Mouse (Mus musculus) heart, embryonic 13.5 days (tissue): ENCODE data around the gene Drd3. TPM values are rescaled to one million over a fixed set of nuclear protein-coding genes. Genes with fewer than 3 reads are reported as not detected.

Source experiments
- ATAC-seq: fragments of 200-750 bp; cut with Nextera tagmentation; 2 replicates; pipeline ENCODE4 v1.8.0; 2017; ENCODE audit warnings: moderate TSS enrichment; ENCODE audit not compliant: insufficient number of reproducible peaks, low FRiP score, low TSS enrichment; ENCODE audit errors: extremely low read depth
- H3K27ac ChIP-seq: fragments of 300-500 bp; sonication (generic); replicated peaks from 2 replicates; pipeline ENCODE4 v1.5.1; 2015; ENCODE audit warnings: moderate library complexity, mild to moderate bottlenecking, inconsistent platforms
- H3K27me3 ChIP-seq: fragments of 300-500 bp; sonication (generic); replicated peaks from 2 replicates; pipeline ENCODE4 v1.6.1; 2015; ENCODE audit warnings: mild to moderate bottlenecking, inconsistent platforms
- H3K36me3 ChIP-seq: fragments of 300-500 bp; sonication (generic); 2 replicates; pipeline ENCODE4 v1.6.1; 2015; ENCODE audit warnings: mild to moderate bottlenecking, inconsistent platforms
- H3K4me1 ChIP-seq: fragments of 300-500 bp; sonication (generic); 2 replicates; pipeline ENCODE4 v1.6.1; 2015; ENCODE audit warnings: inconsistent platforms
- H3K4me2 ChIP-seq: fragments of 300-500 bp; sonication (generic); 2 replicates; pipeline ENCODE4 v1.6.1; 2015; ENCODE audit warnings: inconsistent platforms, mild to moderate bottlenecking, moderate library complexity
- H3K4me3 ChIP-seq: fragments of 300-500 bp; sonication (generic); 2 replicates; pipeline ENCODE4 v1.5.1; 2015; ENCODE audit warnings: moderate library complexity, mild to moderate bottlenecking, inconsistent platforms
- H3K9ac ChIP-seq: fragments of 300-500 bp; sonication (generic); 2 replicates; pipeline ENCODE4 v1.6.1; 2015; ENCODE audit warnings: inconsistent platforms, mild to moderate bottlenecking, moderate library complexity
- H3K9me3 ChIP-seq: fragments of 300-500 bp; sonication (generic); 2 replicates; pipeline ENCODE4 v1.6.1; 2016; ENCODE audit warnings: inconsistent platforms
- WGBS: fragments of 180-500 bp; shearing (Covaris S2); methylation state at CpG from one replicate; pipeline ENCODE4 v1.1.7; 2015; ENCODE audit warnings: mixed read lengths; 5-methylcytosine and 5-hydroxymethylcytosine counted together
- polyA plus RNA-seq: library from polyadenylated mRNA; unstranded; fragments of >200 nt; fragmentation: Nextera tagmentation; extraction: Ambion mirVana; gene quantifications from 2 replicates; pipeline ENCODE4 v1.2.1, GENCODE M21; 2015

The Drd3 gene
- polyA plus RNA-seq, 1 experiment from 2014 or later, result not detected

- 6% methylated on average over 18 of the region's 18 CpGs for WGBS
- Histone ChIP-seq H3K27ac (peak overlapping the region; percentile 77), H3K36me3 (no peaks in the 10 kb centered on the region), H3K4me1 (peaks cover 37% of the 10 kb centered on the region), H3K4me3 (peak overlapping the region; percentile 52), H3K9ac (peak overlapping the region; percentile 79), H3K27me3 (no peaks in the 10 kb centered on the region), H3K9me3 (peaks cover 2% of the 10 kb centered on the region; the same call in 1 of the 2 replicates), H3K4me2 (peak overlapping the region; percentile 80)
- no peak for ATAC-seq
Measured at GRCm38 (mm10) chr16:43801791-43802307, 48.0 kb downstream of the Drd3 start.

DNA sequence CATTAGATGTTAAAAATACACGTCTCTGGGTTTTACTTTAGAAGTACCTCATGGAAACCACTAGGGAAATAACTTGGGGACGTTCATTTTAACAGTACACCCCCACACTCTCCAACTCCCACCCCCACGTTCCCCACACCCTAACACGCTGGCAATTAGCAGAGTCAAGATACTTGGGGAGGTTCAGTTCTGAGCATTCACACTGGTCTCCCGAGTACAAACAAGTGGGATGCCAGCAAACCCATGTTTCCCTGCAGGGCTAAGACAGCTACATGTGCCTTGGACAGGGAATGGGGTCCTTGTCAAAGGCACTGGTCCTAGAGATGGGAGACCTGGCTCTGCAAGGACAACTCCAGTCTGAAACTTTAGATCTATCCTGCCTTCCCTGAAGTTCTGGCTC lies 48.6 kb downstream of the Drd3 start:
- WGBS, result 39% methylated on average over 5 of the region's 5 CpGs
- no peak overlapping the region for H3K9ac ChIP-seq
- no peak for ATAC-seq
- no peaks in the 10 kb centered on the region for H3K36me3 ChIP-seq
- H3K4me1 ChIP-seq, result peaks cover 39% of the 10 kb centered on the region
- H3K27me3 ChIP-seq, result no peaks in the 10 kb centered on the region
- H3K4me2 ChIP-seq, result no peak overlapping the region
- no peak overlapping the region for H3K4me3 ChIP-seq
- no peak overlapping the region for H3K27ac ChIP-seq
- H3K9me3 ChIP-seq, result no peaks in the 10 kb centered on the region

- Histone ChIP-seq H3K9me3 (no peaks in the 10 kb centered on the region), H3K4me3 (no peak overlapping the region), H3K27me3 (no peaks in the 10 kb centered on the region), H3K27ac (no peak overlapping the region), H3K4me1 (peaks cover 39% of the 10 kb centered on the region), H3K4me2 (0 out of 2 replicates have a peak overlapping the region, but pooled peaks have one; percentile 36), H3K36me3 (no peaks in the 10 kb centered on the region), H3K9ac (no peak overlapping the region)
- ATAC-seq, result no peak
- WGBS, result 80% methylated on average over 6 of the region's 6 CpGs
Measured at GRCm38 (mm10) chr16:43804364-43804763, 50.5 kb downstream of the Drd3 start.

GRCm38 (mm10) chr16:43807048-43807447 lies 53.2 kb downstream of the Drd3 start:
- Histone ChIP-seq H3K4me1 (peaks cover 18% of the 10 kb centered on the region), H3K27ac (no peak overlapping the region), H3K27me3 (no peaks in the 10 kb centered on the region), H3K36me3 (no peaks in the 10 kb centered on the region), H3K4me3 (no peak overlapping the region), H3K4me2 (no peak overlapping the region), H3K9ac (no peak overlapping the region), H3K9me3 (no peaks in the 10 kb centered on the region)
- 54% methylated on average over 16 of the region's 16 CpGs for WGBS
- no peak for ATAC-seq

DNA sequence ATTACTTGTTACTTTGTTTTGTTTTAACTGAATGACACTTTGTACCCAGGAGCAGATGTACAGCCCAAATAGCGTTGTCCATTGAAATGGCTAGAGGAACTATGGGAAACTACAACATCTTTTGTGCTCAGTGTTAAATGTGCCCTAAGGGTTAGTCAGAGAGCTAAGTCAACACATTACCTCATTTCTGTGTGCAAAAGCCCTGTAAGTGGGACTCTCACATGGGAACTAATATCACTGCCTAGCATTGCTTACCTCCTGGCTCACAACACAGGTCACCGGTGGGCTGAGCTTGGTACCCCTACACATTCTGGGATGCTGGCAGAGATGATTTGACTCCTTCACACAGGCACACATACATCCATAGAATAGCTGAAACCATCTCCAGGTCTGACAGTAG lies 55.6 kb downstream of the Drd3 start:
- WGBS, result 83% methylated on average over 2 of the region's 2 CpGs
- Histone ChIP-seq H3K4me2 (no peak overlapping the region), H3K9me3 (no peaks in the 10 kb centered on the region), H3K4me1 (peaks cover 6% of the 10 kb centered on the region), H3K9ac (no peak overlapping the region), H3K27ac (no peak overlapping the region), H3K36me3 (no peaks in the 10 kb centered on the region), H3K27me3 (no peaks in the 10 kb centered on the region), H3K4me3 (no peak overlapping the region)
- ATAC-seq, result no peak

DNA sequence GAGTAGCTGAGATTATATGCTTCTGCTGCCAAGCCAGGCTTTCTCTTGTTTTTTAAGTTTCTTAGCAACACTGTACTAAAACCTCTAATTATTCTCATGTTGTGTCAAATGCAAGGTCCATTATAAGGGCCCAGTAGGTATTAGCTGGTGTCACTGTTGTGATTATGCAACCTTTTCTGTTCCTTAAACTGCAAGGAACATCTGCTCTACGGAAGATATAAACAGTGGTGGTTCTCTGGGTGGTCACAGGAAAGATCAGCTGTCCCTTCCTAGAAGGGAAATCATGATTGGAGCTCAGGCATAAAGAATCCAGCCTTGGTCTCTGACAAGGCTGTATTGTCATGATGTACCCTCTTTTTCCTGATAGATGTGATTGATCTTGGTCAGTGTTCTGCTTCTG lies 57.6 kb downstream of the Drd3 start:
- Histone ChIP-seq H3K9me3 (no peaks in the 10 kb centered on the region), H3K4me2 (no peak overlapping the region), H3K9ac (no peak overlapping the region), H3K4me1 (0 out of 2 replicates have a peak, but pooled peaks cover 2% of the 10 kb centered on the region), H3K36me3 (no peaks in the 10 kb centered on the region), H3K27ac (no peak overlapping the region), H3K4me3 (no peak overlapping the region), H3K27me3 (no peaks in the 10 kb centered on the region)
- no peak for ATAC-seq
- WGBS, result 81% methylated on average over 1 of the region's 1 CpGs

- WGBS, result 49% methylated on average over 4 of the region's 4 CpGs
- no peaks in the 10 kb centered on the region for H3K4me1 ChIP-seq
- no peak overlapping the region for H3K4me2 ChIP-seq
- H3K4me3 ChIP-seq, result no peak overlapping the region
- no peaks in the 10 kb centered on the region for H3K36me3 ChIP-seq
- no peak overlapping the region for H3K27ac ChIP-seq
- H3K9ac ChIP-seq, result no peak overlapping the region
- no peak for ATAC-seq
- H3K9me3 ChIP-seq, result no peaks in the 10 kb centered on the region
- H3K27me3 ChIP-seq, result no peaks in the 10 kb centered on the region
Measured at GRCm38 (mm10) chr16:43814644-43815043, 60.8 kb downstream of the Drd3 start.

- no peaks in the 10 kb centered on the region for H3K9me3 ChIP-seq
- no peak overlapping the region for H3K4me2 ChIP-seq
- H3K4me1 ChIP-seq, result no peaks in the 10 kb centered on the region
- no peak overlapping the region for H3K9ac ChIP-seq
- no peaks in the 10 kb centered on the region for H3K27me3 ChIP-seq
- no peak overlapping the region for H3K27ac ChIP-seq
- 63% methylated on average over 5 of the region's 5 CpGs for WGBS
- no peak for ATAC-seq
- no peak overlapping the region for H3K4me3 ChIP-seq
- H3K36me3 ChIP-seq, result no peaks in the 10 kb centered on the region
Measured at GRCm38 (mm10) chr16:43816321-43816720, 62.5 kb downstream of the Drd3 start.

DNA sequence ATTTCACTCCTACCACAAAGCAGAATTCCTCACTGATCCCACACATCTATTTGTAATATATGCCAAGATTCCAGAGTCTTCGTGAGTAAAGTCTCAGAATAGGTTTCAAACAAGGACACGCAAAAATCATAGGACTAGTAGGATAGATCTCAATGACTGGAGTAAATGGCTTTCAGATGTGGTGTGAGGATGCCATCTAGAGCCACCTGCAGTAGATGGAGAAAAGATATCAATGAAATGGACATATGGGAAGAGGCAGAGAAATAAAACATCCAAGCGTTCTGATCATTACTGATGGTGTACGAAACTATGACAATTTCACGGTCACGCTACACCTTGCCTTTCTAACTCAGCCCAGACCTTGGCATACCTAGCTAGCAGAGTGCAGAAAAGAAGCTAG lies 64.6 kb downstream of the Drd3 start:
- 83% methylated on average over 6 of the region's 6 CpGs for WGBS
- Histone ChIP-seq H3K4me3 (no peak overlapping the region), H3K27ac (no peak overlapping the region), H3K27me3 (no peaks in the 10 kb centered on the region), H3K4me1 (no peaks in the 10 kb centered on the region), H3K36me3 (no peaks in the 10 kb centered on the region), H3K4me2 (no peak overlapping the region), H3K9ac (no peak overlapping the region), H3K9me3 (no peaks in the 10 kb centered on the region)
- ATAC-seq, result no peak

DNA sequence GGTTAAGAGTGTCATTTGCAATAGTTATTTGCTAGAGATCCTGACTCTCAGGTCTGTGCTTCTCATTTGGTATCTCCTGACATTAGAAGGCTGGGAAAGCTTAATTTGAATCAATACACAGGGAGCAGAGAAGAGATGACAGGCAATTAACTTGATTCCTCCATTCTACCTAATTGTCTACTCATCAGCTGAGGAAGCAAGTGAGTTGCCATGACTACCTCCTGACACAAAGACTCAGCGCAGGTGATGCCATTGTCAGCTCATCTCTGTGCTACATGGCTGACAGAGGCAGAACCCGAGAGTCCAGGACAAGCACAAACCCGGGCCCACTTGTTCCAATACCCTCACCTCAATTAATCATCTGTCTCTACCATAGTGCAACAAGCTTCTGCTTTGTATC lies 73.7 kb downstream of the Drd3 start:
- no peak for ATAC-seq
- no peaks in the 10 kb centered on the region for H3K36me3 ChIP-seq
- no peak overlapping the region for H3K9ac ChIP-seq
- no peaks in the 10 kb centered on the region for H3K27me3 ChIP-seq
- no peak overlapping the region for H3K4me2 ChIP-seq
- H3K9me3 ChIP-seq, result no peaks in the 10 kb centered on the region
- no peak overlapping the region for H3K4me3 ChIP-seq
- no peaks in the 10 kb centered on the region for H3K4me1 ChIP-seq
- H3K27ac ChIP-seq, result no peak overlapping the region
- 68% methylated on average over 3 of the region's 3 CpGs for WGBS

DNA sequence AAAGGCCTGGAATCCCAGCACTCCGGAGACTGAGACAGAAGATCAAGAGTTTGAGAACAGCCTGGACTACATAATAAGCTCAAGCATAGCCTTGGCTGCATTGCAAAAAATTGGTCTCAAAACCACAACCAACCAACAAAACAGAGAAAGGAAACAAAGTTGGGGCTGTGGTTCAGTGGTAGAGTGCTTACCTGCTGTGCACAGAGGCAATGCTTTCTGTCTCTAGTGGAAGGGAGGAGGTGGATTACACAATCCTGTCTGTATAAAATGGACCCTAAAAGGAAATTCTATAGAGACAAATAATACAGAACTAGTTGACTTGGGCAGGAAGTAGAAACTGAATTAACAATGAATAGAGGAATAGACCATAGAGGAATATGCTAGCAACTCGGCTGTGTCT lies 78.1 kb downstream of the Drd3 start:
- Histone ChIP-seq H3K9me3 (no peaks in the 10 kb centered on the region), H3K36me3 (no peaks in the 10 kb centered on the region), H3K9ac (no peak overlapping the region), H3K27me3 (no peaks in the 10 kb centered on the region), H3K27ac (no peak overlapping the region), H3K4me3 (no peak overlapping the region), H3K4me1 (0 out of 2 replicates have a peak, but pooled peaks cover 2% of the 10 kb centered on the region), H3K4me2 (no peak overlapping the region)
- WGBS, result 85% methylated on average over 2 of the region's 2 CpGs
- no peak for ATAC-seq

GRCm38 (mm10) chr16:43841236-43841635 lies 87.4 kb downstream of the Drd3 start:
- Histone ChIP-seq H3K4me3 (no peak overlapping the region), H3K36me3 (no peaks in the 10 kb centered on the region), H3K27me3 (no peaks in the 10 kb centered on the region), H3K9me3 (no peaks in the 10 kb centered on the region), H3K4me1 (peaks cover 4% of the 10 kb centered on the region; the same call in 1 of the 2 replicates), H3K9ac (no peak overlapping the region), H3K4me2 (no peak overlapping the region), H3K27ac (no peak overlapping the region)
- no peak for ATAC-seq
- WGBS, result 77% methylated on average over 1 of the region's 1 CpGs
